Mouse (Mus musculus) ES-E14 (cell line): ENCODE measurements around the gene Cfap299. TPM values are rescaled to one million over a fixed set of nuclear protein-coding genes. Genes with fewer than 3 reads are reported as not detected.
A peak's percentile ranks its signal among the peaks of the same experiment; 100 is the strongest.

Experiments
- DNase-seq: peaks from one replicate; pipeline ENCODE4 v3.0.0-alpha.2; 2013; ENCODE audit warnings: low read depth, low spot score
- H3K27ac ChIP-seq: 2 replicates; pipeline ENCODE4 v1.5.1; 2012; ENCODE audit warnings: low read depth, mild to moderate bottlenecking, low read length, moderate library complexity, mixed read lengths; ENCODE audit not compliant: poor library complexity, insufficient read depth, severe bottlenecking
- H3K36me3 ChIP-seq: 2 replicates; pipeline ENCODE4 v1.6.1; 2012; ENCODE audit warnings: mild to moderate bottlenecking, low read length, moderate library complexity, mixed read lengths; ENCODE audit not compliant: control insufficient read depth, poor library complexity, insufficient read depth, severe bottlenecking
- H3K4me1 ChIP-seq, 2 experiments: fragments of 150-350 bp in 1 of 2; sonication (generic) in 1 of 2; 2 replicates each; pipeline ENCODE4 v1.6.1; 2012; ENCODE audit warnings: low read length in 2 of 2, mild to moderate bottlenecking in 1 of 2, mixed read lengths in 1 of 2; ENCODE audit not compliant: control insufficient read depth in 2 of 2, insufficient read depth in 2 of 2, poor library complexity in 1 of 2
- H3K4me3 ChIP-seq, 2 experiments: fragments of 150-350 bp in 1 of 2; sonication (generic) in 1 of 2; 2 replicates each; pipeline ENCODE4 v1.5.1; 2012; ENCODE audit warnings: low read length in 2 of 2, low read depth in 1 of 2, mild to moderate bottlenecking in 1 of 2, mixed read lengths in 1 of 2; ENCODE audit not compliant: insufficient read depth in 1 of 2, poor library complexity in 1 of 2, severe bottlenecking in 1 of 2
- H3K9ac ChIP-seq: 2 replicates; pipeline ENCODE4 v1.6.1; 2012; ENCODE audit warnings: low read depth, mild to moderate bottlenecking, low read length, mixed read lengths; ENCODE audit not compliant: poor library complexity, insufficient read depth, severe bottlenecking
- H3K9me3 ChIP-seq: fragments of 150-350 bp; sonication (generic); 2 replicates; pipeline ENCODE4 v1.6.1; 2012; ENCODE audit warnings: low read depth, mild to moderate bottlenecking, low read length; ENCODE audit not compliant: control insufficient read depth, insufficient read depth
- CHD2 ChIP-seq: IDR thresholded peaks from 2 replicates; pipeline ENCODE4 v1.6.1; 2014; ENCODE audit warnings: mild to moderate bottlenecking, low read depth, low read length, inconsistent platforms
- HCFC1 ChIP-seq: IDR thresholded peaks from 2 replicates; pipeline ENCODE4 v1.6.1; 2012; ENCODE audit warnings: low read length, inconsistent platforms, borderline replicate concordance; ENCODE audit not compliant: insufficient read depth
- MAFK ChIP-seq: IDR thresholded peaks from 2 replicates; pipeline ENCODE4 v1.6.1; 2014; ENCODE audit warnings: mild to moderate bottlenecking, low read depth, low read length, inconsistent platforms; ENCODE audit not compliant: insufficient read depth
- ZC3H11A ChIP-seq: IDR thresholded peaks from 2 replicates; pipeline ENCODE4 v1.6.1; 2012; ENCODE audit warnings: low read depth, mild to moderate bottlenecking, inconsistent platforms, low read length, borderline replicate concordance
- ZNF384 ChIP-seq: IDR thresholded peaks from 2 replicates; pipeline ENCODE4 v1.6.1; 2012; ENCODE audit warnings: low read depth, low read length, inconsistent platforms
- in situ Hi-C, 2 experiments: fragments of 600-800 bp; cut with MboI; formaldehyde crosslinking; loops; one replicate each; pipeline ENCODE4 v1.15.1; 2025; ENCODE audit warnings: low sequenced_read_pairs in 2 of 2, inconsistent platforms in 1 of 2; ENCODE audit not compliant: unreplicated experiment in 2 of 2
- total RNA-seq: library from RNA; depleted of rRNA; stranded (reverse); fragments of 300-350 nt; gene quantifications from 2 replicates; pipeline ENCODE4 v1.2.3, GENCODE M21; 2012; rRNA removed

Cfap299 gene
- total RNA-seq = 0.26 TPM in 1 of 2 replicates, not detected in the other

DNA sequence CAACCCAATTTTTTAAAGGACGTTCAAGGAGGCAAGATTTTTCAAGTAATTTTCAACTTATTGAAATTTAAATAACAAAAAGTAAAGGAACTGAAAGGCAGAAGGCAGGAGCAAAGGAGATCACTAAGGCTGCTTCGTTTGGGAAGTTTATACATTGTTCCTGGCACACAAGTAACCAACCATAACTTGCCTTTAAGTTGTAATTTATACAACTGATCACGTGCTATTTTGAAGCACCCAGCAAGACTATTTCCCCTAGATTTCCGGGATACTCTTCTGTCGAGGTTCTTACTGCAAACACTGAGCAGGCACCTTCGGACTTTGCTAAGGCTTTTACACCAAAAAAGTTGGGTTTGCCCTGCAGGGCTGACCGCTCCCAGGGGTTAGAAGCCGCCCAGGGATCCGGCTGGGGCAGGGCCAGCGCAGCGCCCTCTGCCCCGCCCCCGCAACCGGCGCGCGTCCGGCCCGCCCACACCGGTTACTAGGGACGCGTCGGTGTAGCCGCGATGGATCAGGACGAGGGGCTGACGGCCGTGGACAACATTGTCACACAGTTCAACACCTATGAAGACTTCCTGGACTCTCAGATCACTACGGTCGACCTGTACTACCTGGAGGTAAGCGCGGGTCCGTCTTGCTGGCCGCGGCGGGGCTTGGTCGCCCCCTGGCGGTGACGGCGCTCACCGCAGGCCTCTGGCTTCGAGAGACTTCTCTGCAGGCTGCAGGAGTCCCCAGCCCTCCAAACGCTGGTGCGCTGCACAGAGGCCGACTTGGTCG lies at the start of gene Cfap299:
Cfap299 (plus strand) TSS at position 457 of the 777 bp plus-strand sequence.
- DNase-seq = peak; percentile 51
- H3K4me1 ChIP-seq = peaks cover 0 to 4% of the 10 kb centered on the region in 2 experiments; a peak in 1 of 4 replicates
- peak; percentile 19; the same call in 1 of the 2 replicates for TF ChIP-seq ZC3H11A
- TF ChIP-seq CHD2 = no peak
- no peaks in the 10 kb centered on the region for H3K9me3 ChIP-seq
- peak within 1 kb of the TSS; percentile 61 for H3K9ac ChIP-seq
- peak within 1 kb of the TSS; percentile 81 to 86 for H3K4me3 ChIP-seq
- no peak within 1 kb of the TSS for H3K27ac ChIP-seq
- in situ Hi-C loops = no loop called here
- H3K36me3 ChIP-seq = no peaks in the 10 kb centered on the region

DNA sequence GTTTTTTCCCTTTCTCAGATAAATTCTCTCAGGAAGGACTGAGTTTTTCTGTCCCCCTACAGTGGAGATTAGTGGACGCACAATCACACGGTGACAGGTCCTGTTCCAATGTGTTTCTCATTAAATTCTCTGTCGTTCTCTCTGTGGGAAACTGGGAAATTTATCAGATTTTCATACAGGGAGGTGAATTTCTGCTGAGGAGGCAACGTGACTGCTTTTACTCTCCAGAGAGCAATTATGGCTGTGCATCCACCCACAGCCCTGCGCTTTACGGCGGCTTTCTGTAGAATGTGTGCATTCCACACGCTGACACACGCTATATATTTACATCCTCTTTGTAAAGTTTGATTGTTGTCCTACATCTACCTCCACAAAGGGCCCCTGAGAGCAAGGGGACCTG lies 47.1 kb upstream of the Cfap299 start:
- H3K4me1 ChIP-seq = peaks cover 0 to 2% of the 10 kb centered on the region in 2 experiments; a peak in 1 of 4 replicates
- no peak overlapping the region for H3K27ac ChIP-seq
- in situ Hi-C loops = no loop called here
- H3K4me3 ChIP-seq = no peak overlapping the region
- TF ChIP-seq MAFK = no peak
- no peak for TF ChIP-seq CHD2
- no peak for TF ChIP-seq ZNF384
- no peak for TF ChIP-seq HCFC1
- no peak for TF ChIP-seq ZC3H11A
- no peak overlapping the region for H3K9ac ChIP-seq
- DNase-seq = no peak
- no peaks in the 10 kb centered on the region for H3K36me3 ChIP-seq
- H3K9me3 ChIP-seq = no peaks in the 10 kb centered on the region

DNA sequence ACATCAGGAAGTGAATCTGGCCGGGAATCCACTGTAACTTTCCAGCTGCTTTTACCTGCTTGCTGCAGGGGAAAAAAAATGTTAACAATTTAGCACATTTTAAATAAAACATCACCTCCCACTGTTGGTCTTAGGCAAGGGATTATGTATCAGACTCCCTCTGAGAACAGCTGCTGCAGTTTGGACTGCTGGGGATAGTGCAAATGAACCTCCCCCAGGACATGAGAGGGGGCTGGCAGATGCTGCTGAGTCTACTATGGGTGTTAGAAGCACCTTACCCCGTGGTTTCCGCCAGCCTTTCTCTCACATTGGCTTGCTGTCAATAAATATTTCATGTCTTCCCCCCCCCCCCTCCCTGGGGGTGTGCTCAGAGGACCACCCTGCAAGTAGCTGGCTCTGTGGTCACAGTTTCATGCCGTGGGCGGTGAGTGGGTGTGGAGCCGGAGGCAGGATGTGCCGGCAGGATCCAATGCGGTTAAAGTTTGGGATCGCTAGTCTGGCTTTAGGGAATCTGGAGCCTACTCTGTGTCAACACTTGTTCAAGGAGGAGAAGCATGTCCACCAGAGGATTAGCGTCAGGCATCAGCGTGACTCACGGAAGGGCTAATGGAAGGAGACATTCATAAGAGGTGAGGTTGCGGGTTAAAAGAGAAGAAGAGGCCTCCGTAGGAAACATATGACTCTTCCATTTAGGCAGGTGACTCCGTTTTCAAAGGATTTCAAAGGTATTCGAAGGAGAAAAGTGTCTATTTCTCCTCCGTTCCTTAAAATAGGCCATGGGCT lies 45.2 kb upstream of the Cfap299 start:
- TF ChIP-seq CHD2 (no peak), HCFC1 (no peak), MAFK (no peak), ZNF384 (no peak), ZC3H11A (no peak)
- no peak for DNase-seq
- peaks cover 0 to 2% of the 10 kb centered on the region in 2 experiments; a peak in 1 of 4 replicates for H3K4me1 ChIP-seq

DNA sequence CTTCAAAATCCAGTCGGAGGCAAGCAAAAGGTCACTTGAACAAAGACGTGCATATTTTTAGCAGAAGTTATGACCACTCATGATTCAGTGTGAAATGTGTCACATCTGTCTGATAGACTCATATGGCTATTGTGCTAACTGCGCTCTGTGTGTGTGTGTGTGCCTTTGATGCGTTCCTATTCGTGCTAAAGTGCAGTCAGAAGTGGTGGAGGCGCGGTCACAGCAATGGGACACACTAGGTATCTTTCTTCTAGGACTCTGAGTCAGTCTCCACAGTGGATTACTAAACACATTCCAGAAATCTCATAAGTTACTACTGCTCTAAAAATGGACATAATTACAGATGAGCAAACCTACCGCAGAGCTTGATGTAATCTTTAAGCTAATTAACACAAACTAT lies 38.5 kb upstream of the Cfap299 start:
- Histone ChIP-seq H3K9me3 (no peaks in the 10 kb centered on the region), H3K4me1 (peaks cover 0 to 2% of the 10 kb centered on the region in 2 experiments; a peak in 1 of 4 replicates), H3K9ac (no peak overlapping the region), H3K27ac (no peak overlapping the region), H3K36me3 (no peaks in the 10 kb centered on the region), H3K4me3 (no peak overlapping the region)
- in situ Hi-C loops = no loop called here
- DNase-seq = no peak
- TF ChIP-seq MAFK (no peak), CHD2 (no peak), ZC3H11A (no peak), ZNF384 (no peak), HCFC1 (no peak)

More for the DNA sequence above, 45.2 kb upstream of the Cfap299 start:
- H3K9me3 ChIP-seq = no peaks in the 10 kb centered on the region
- no peaks in the 10 kb centered on the region for H3K36me3 ChIP-seq
- no peak overlapping the region for H3K9ac ChIP-seq
- no peak overlapping the region; the same call in 1 of the 2 replicates for H3K27ac ChIP-seq
- in situ Hi-C loops = no loop called here
- no peak overlapping the region for H3K4me3 ChIP-seq
